In the genomic region with DNA sequence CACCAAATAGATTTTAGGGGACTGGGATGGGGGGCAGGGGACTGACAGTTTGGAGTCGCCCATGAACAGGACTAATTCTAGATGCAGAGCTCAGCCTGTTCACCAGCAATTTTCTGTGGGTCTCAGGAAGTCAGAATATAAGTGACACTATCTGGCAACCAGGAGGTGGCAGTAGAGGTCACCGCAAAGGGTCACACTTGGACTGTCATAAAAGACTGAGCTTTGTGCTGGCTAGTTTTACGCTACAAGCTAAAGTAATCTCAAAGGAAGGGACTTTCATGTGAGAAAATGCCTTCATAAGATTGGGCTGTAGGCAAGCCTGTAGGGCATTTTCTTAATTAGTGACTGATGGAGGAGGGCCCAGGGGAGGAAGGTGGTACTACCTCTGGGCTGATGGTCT, we compare ENCODE assay signal across 7 mouse cellular contexts. TPM values are rescaled to one million over a fixed set of nuclear protein-coding genes. Genes with fewer than 3 reads are reported as not detected.
A peak's percentile ranks its signal among the peaks of the same experiment; 100 is the strongest.
DNase-seq lines count a peak whose midpoint lies in the region; ATAC-seq and TF ChIP-seq lines count a peak whose summit lies in the region.

No protein-coding gene starts in this region.

- no peak for TF ChIP-seq POLR2A in small intestine, adult 2 months (IDR thresholded peaks at IDR 0.05; ENCODE audit: low read depth, low read length)

- peak; percentile 61 for DNase-seq in neural tube, embryonic 10.5 days (ENCODE audit: extremely low spot score, low spot score)
- DNase-seq in ZHBTc4 (ENCODE audit: low read depth, low spot score), result peak; percentile 76
- DNase-seq in cerebellum, adult 9-10 months, result peak; percentile 56

- no peaks in the 10 kb centered on the region for H3K4me1 ChIP-seq in neural tube, embryonic 15.5 days
- no peaks in the 10 kb centered on the region for H3K4me1 ChIP-seq in heart, embryonic 16.5 days (ENCODE audit: control insufficient read depth, insufficient read depth, low read length)
- 0 out of 2 replicates have a peak, but pooled peaks cover 3% of the 10 kb centered on the region for H3K4me1 ChIP-seq in limb, embryonic 13.5 days
- H3K4me1 ChIP-seq in small intestine, adult 2 months (ENCODE audit: control insufficient read depth, insufficient read depth, insufficient read length, low read length), result no peaks in the 10 kb centered on the region

- no peaks in the 10 kb centered on the region for H3K36me3 ChIP-seq in neural tube, embryonic 15.5 days
- H3K36me3 ChIP-seq in heart, embryonic 16.5 days (ENCODE audit: control insufficient read depth, insufficient read depth), result no peaks in the 10 kb centered on the region
- H3K36me3 ChIP-seq in limb, embryonic 13.5 days, result no peaks in the 10 kb centered on the region
- no peaks in the 10 kb centered on the region for H3K36me3 ChIP-seq in small intestine, adult 2 months (ENCODE audit: control insufficient read depth, insufficient read depth, low read length)

- 27% methylated on average over 3 of the region's 3 CpGs for WGBS in neural tube, embryonic 15.5 days
- 18% methylated on average over 3 of the region's 3 CpGs for WGBS in heart, embryonic 16.5 days
- WGBS in limb, embryonic 13.5 days, result 27% methylated on average over 3 of the region's 3 CpGs
- WGBS in small intestine, adult 2 months, result 18% methylated on average over 3 of the region's 3 CpGs

- H3K9ac ChIP-seq in neural tube, embryonic 15.5 days (replicated peaks), result no peak overlapping the region
- no peak overlapping the region for H3K9ac ChIP-seq in heart, embryonic 16.5 days (ENCODE audit: low read length)
- no peak overlapping the region for H3K9ac ChIP-seq in limb, embryonic 13.5 days

- ATAC-seq in neural tube, embryonic 15.5 days (ENCODE audit: low FRiP score), result no peak
- peak; percentile 70 for ATAC-seq in heart, embryonic 16.5 days (replicated peaks; ENCODE audit: extremely low read depth, insufficient read depth, low FRiP score)
- 0 out of 2 replicates have a peak, but pooled peaks have one; percentile 51 for ATAC-seq in limb, embryonic 13.5 days (ENCODE audit: low FRiP score, low read depth)

- H3K9me3 ChIP-seq in neural tube, embryonic 15.5 days (replicated peaks), result no peaks in the 10 kb centered on the region
- H3K9me3 ChIP-seq in heart, embryonic 16.5 days (replicated peaks; ENCODE audit: control insufficient read depth, low read length), result no peaks in the 10 kb centered on the region
- H3K9me3 ChIP-seq in limb, embryonic 13.5 days, result no peaks in the 10 kb centered on the region

- peak; percentile 15; the same call in 1 of the 2 replicates for TF ChIP-seq CTCF in small intestine, adult 2 months (IDR thresholded peaks at IDR 0.05; ENCODE audit: extremely low read depth, insufficient read length, insufficient replicate concordance, low read depth, low read length)

- H3K4me3 ChIP-seq in neural tube, embryonic 15.5 days (replicated peaks), result no peak overlapping the region
- H3K4me3 ChIP-seq in heart, embryonic 16.5 days (ENCODE audit: low read length), result no peak overlapping the region
- no peak overlapping the region for H3K4me3 ChIP-seq in limb, embryonic 13.5 days
- no peak overlapping the region for H3K4me3 ChIP-seq in small intestine, adult 2 months (ENCODE audit: low read depth, low read length)

- H3K4me2 ChIP-seq in neural tube, embryonic 15.5 days, result no peak overlapping the region
- no peak overlapping the region for H3K4me2 ChIP-seq in heart, embryonic 16.5 days (ENCODE audit: low read depth, low read length)
- H3K4me2 ChIP-seq in limb, embryonic 13.5 days (replicated peaks), result no peak overlapping the region

- no peak overlapping the region for H3K27ac ChIP-seq in neural tube, embryonic 15.5 days (replicated peaks)
- no peak overlapping the region for H3K27ac ChIP-seq in heart, embryonic 16.5 days (ENCODE audit: low read length)
- H3K27ac ChIP-seq in limb, embryonic 13.5 days, result no peak overlapping the region
- no peak overlapping the region for H3K27ac ChIP-seq in small intestine, adult 2 months (ENCODE audit: insufficient read depth, low read depth, low read length)

- no peaks in the 10 kb centered on the region for H3K27me3 ChIP-seq in neural tube, embryonic 15.5 days (replicated peaks)
- H3K27me3 ChIP-seq in heart, embryonic 16.5 days (ENCODE audit: control insufficient read depth, insufficient read depth, low read length), result no peaks in the 10 kb centered on the region
- H3K27me3 ChIP-seq in limb, embryonic 13.5 days, result 0 out of 2 replicates have a peak, but pooled peaks cover 4% of the 10 kb centered on the region
- H3K27me3 ChIP-seq in small intestine, adult 2 months (ENCODE audit: control insufficient read depth, insufficient read depth, low read length), result no peaks in the 10 kb centered on the region

RNA-seq across cellular contexts. Expression of a gene that starts 17.8 kb away (rescaled TPM):
- 13.6 and 16.9 TPM in 2 replicates for polyA plus RNA-seq in neural tube, embryonic 15.5 days (2015; fragmentation: Nextera tagmentation; extraction: Ambion mirVana)
- 11.8 and 14.3 TPM in 2 replicates for polyA plus RNA-seq in heart, embryonic 16.5 days (2015; fragmentation: Nextera tagmentation; extraction: Ambion mirVana)
- 8.5 and 9.7 TPM in 2 replicates for polyA plus RNA-seq in limb, embryonic 13.5 days (2015; fragmentation: Nextera tagmentation; extraction: Ambion mirVana)
- 0.04 TPM in 1 of 2 replicates, not detected in the other for polyA plus RNA-seq in small intestine, adult 2 months (2012; rRNA removed)
